Comparison of ENCODE assay signal across 1 mouse cellular context in the genomic region with DNA sequence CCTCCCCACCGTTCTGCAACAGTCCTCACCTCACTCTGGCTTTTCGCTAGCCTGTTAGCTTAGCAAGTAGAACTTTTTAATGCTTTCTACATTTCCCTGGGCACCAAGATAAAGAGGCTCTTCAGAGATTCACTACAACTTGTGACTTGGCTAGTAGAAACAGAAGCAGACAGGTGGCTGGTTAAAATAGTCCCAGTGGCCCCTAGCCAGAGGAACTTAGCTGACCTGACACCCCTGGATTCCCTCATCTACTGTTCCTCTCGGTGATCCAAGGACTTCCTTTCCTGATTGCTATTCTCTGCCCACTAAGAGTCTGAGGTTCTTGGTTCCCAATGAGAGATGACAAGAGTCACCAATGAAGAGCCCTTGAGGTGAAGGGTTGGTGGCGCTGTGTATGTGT.
TF ChIP-seq lines count a peak whose summit lies in the region.

No protein-coding gene starts in this region.

TF ChIP-seq in C2C12, 6 proteins besides CTCF, POLR2A, EP300 and RAD21 (continued from another document):
- no peak for TF ChIP-seq MYOG (IDR thresholded peaks at IDR 0.05; ENCODE audit: control insufficient read depth, extremely low read depth, insufficient read length)
